Comparison of ENCODE assay signal across 8 mouse cellular contexts in genomic region chr15:97830253-97830787, GRCm38 (mm10). TPM values are rescaled to one million over a fixed set of nuclear protein-coding genes. Genes with fewer than 3 reads are reported as not detected.
DNase-seq lines count a peak whose midpoint lies in the region; ATAC-seq and TF ChIP-seq lines count a peak whose summit lies in the region.

No protein-coding gene starts in this region.

- no peak for TF ChIP-seq RAD21 in MEL (IDR thresholded peaks at IDR 0.05; ENCODE audit: low read depth, low read length)

- no peak for TF ChIP-seq CTCF in MEL (IDR thresholded peaks at IDR 0.05 in 2 of 3, conservative IDR thresholded peaks at IDR 0.05 in 1 of 3; ENCODE audit: control insufficient read depth in 1 of 3, insufficient read depth in 1 of 3, low read depth in 2 of 3, low read length in 3 of 3, poor library complexity in 1 of 3, severe bottlenecking in 1 of 3)

- 12% methylated on average over 12 of the region's 12 CpGs for WGBS in limb, embryonic 13.5 days

- H3K79me2 ChIP-seq in MEL (ENCODE audit: control insufficient read depth, insufficient read depth, low read length, poor library complexity) = peaks cover 94% of the 10 kb centered on the region

- H3K4me1 ChIP-seq in MEL (ENCODE audit: control insufficient read depth in 1 of 2, insufficient read depth in 2 of 2, low read length in 2 of 2) = peaks cover 49 to 73% of the 10 kb centered on the region in 2 experiments
- H3K4me1 ChIP-seq in limb, embryonic 13.5 days = peaks cover 63% of the 10 kb centered on the region

- no peaks in the 10 kb centered on the region for H3K27me3 ChIP-seq in MEL (ENCODE audit: control insufficient read depth in 1 of 2, insufficient read depth in 2 of 2, low read length in 2 of 2)
- H3K27me3 ChIP-seq in limb, embryonic 13.5 days = 0 out of 2 replicates have a peak, but pooled peaks cover 4% of the 10 kb centered on the region

- H3K9ac ChIP-seq in MEL (ENCODE audit: control insufficient read depth, low read depth, low read length, poor library complexity, severe bottlenecking) = peak overlapping the region; percentile 82
- H3K9ac ChIP-seq in limb, embryonic 13.5 days = peak overlapping the region; percentile 98

- H3K9me3 ChIP-seq in MEL (replicated peaks; ENCODE audit: insufficient read depth, low read length) = no peaks in the 10 kb centered on the region
- no peaks in the 10 kb centered on the region for H3K9me3 ChIP-seq in limb, embryonic 13.5 days

- peak overlapping the region; percentile 56 to 79 for H3K4me3 ChIP-seq in MEL (ENCODE audit: control insufficient read depth in 1 of 2, insufficient read depth in 1 of 2, low read depth in 2 of 2, low read length in 2 of 2)
- peak overlapping the region; percentile 85 for H3K4me3 ChIP-seq in limb, embryonic 13.5 days

- 0 out of 2 replicates have a peak, but pooled peaks have one; percentile 4 for ATAC-seq in limb, embryonic 13.5 days (ENCODE audit: low FRiP score, low read depth)

- peak in 1 of 2 experiments; percentile 11; a peak in 1 of 4 replicates for TF ChIP-seq POLR2A in MEL (IDR thresholded peaks at IDR 0.05; ENCODE audit: control insufficient read depth in 1 of 2, insufficient read depth in 1 of 2, low read depth in 1 of 2, low read length in 2 of 2, poor library complexity in 1 of 2)

- H3K27ac ChIP-seq in MEL (ENCODE audit: control insufficient read depth, low read depth, low read length) = peak overlapping the region; percentile 14
- H3K27ac ChIP-seq in limb, embryonic 13.5 days = peak overlapping the region; percentile 97

- H3K36me3 ChIP-seq in MEL (ENCODE audit: control insufficient read depth in 1 of 2, insufficient read depth in 2 of 2, low read length in 2 of 2) = peaks cover 32 to 69% of the 10 kb centered on the region in 2 experiments
- H3K36me3 ChIP-seq in limb, embryonic 13.5 days = 0 out of 2 replicates have a peak, but pooled peaks cover 8% of the 10 kb centered on the region

- peak overlapping the region; percentile 80 for H3K4me2 ChIP-seq in limb, embryonic 13.5 days (replicated peaks)

- intact Hi-C loops in gastrocnemius, postnatal 14 days (cut with DNase I; ENCODE audit: low total_unique reads) = no loop called here

- DNase-seq in gastrocnemius, postnatal 14 days = peak; percentile 65
- no peak for DNase-seq in gastrocnemius, postnatal 10 days
- no peak for DNase-seq in MEL (ENCODE audit: low read depth, low spot score)
- DNase-seq in heart, adult 8-10 months (ENCODE audit: low spot score) = peak; percentile 35
- DNase-seq in retina, embryonic 14.5 days (ENCODE audit: low spot score) = peak; percentile 50
- no peak for DNase-seq in urinary bladder, postnatal 25 days (ENCODE audit: low spot score)
- no peak for DNase-seq in c-Kit-positive CD71-positive TER-119-positive erythroid progenitor cells, embryonic 14.5 days (ENCODE audit: low spot score)

- no peak; a peak in 1 of 4 replicates for TF ChIP-seq EP300 in MEL (IDR thresholded peaks at IDR 0.05; ENCODE audit: low read depth in 1 of 2, low read length in 2 of 2)

TF ChIP-seq in MEL, 35 proteins besides CTCF, POLR2A, EP300 and RAD21:
- TF ChIP-seq GATA1 (IDR thresholded peaks at IDR 0.05; ENCODE audit: low read depth, low read length) = no peak
- peak; percentile 70; the same call in 1 of the 2 replicates for TF ChIP-seq MAZ (IDR thresholded peaks at IDR 0.05; ENCODE audit: low read depth, low read length)
- no peak for TF ChIP-seq NRF1 (IDR thresholded peaks at IDR 0.05; ENCODE audit: insufficient read depth, low read depth, low read length, poor library complexity, severe bottlenecking)
- TF ChIP-seq MAFK (IDR thresholded peaks at IDR 0.05; ENCODE audit: borderline replicate concordance, low read depth, low read length) = no peak
- TF ChIP-seq ZMIZ1 (IDR thresholded peaks at IDR 0.05; ENCODE audit: low read depth, low read length) = no peak
- TF ChIP-seq TAL1 (IDR thresholded peaks at IDR 0.05; ENCODE audit: low read length) = no peak
- no peak for TF ChIP-seq JUND (IDR thresholded peaks at IDR 0.05; ENCODE audit: low read depth, low read length)
- no peak for TF ChIP-seq MYC (IDR thresholded peaks at IDR 0.05; ENCODE audit: low read depth, low read length)
- TF ChIP-seq NELFE (IDR thresholded peaks at IDR 0.05; ENCODE audit: low read depth, low read length) = no peak
- no peak for TF ChIP-seq MAX (IDR thresholded peaks at IDR 0.05; ENCODE audit: low read length)
- no peak for TF ChIP-seq MYB (IDR thresholded peaks at IDR 0.05; ENCODE audit: low read depth, low read length)
- TF ChIP-seq HCFC1 (IDR thresholded peaks at IDR 0.05; ENCODE audit: low read depth, low read length) = no peak
- TF ChIP-seq RCOR1 (IDR thresholded peaks at IDR 0.05; ENCODE audit: low read depth, low read length) = peak; percentile 22; the same call in 1 of the 2 replicates
- TF ChIP-seq ZC3H11A (IDR thresholded peaks at IDR 0.05; ENCODE audit: low read depth, low read length) = 0 out of 2 replicates have a peak, but pooled peaks have one; percentile 2
- TF ChIP-seq ZKSCAN1 (IDR thresholded peaks at IDR 0.05; ENCODE audit: low read depth, low read length) = no peak
- TF ChIP-seq CHD1 (IDR thresholded peaks at IDR 0.05; ENCODE audit: low read depth, low read length) = no peak
- no peak for TF ChIP-seq TBP (IDR thresholded peaks at IDR 0.05; ENCODE audit: low read depth, low read length)
- no peak for TF ChIP-seq KAT2A (conservative IDR thresholded peaks at IDR 0.05; ENCODE audit: low read depth, low read length)
- peak; percentile 68; the same call in 1 of the 2 replicates for TF ChIP-seq SIN3A (IDR thresholded peaks at IDR 0.05; ENCODE audit: low read length)
- TF ChIP-seq ELF1 (IDR thresholded peaks at IDR 0.05; ENCODE audit: low read depth, low read length) = no peak
- no peak for TF ChIP-seq E2F4 (IDR thresholded peaks at IDR 0.05; ENCODE audit: borderline replicate concordance, low read depth, low read length)
- TF ChIP-seq ZNF384 (IDR thresholded peaks at IDR 0.05; ENCODE audit: low read depth, low read length) = no peak
- no peak for TF ChIP-seq BHLHE40 (IDR thresholded peaks at IDR 0.05; ENCODE audit: borderline replicate concordance, low read depth, low read length)
- TF ChIP-seq TCF12 (IDR thresholded peaks at IDR 0.05; ENCODE audit: low read depth, low read length) = 0 out of 2 replicates have a peak, but pooled peaks have one; percentile 9
- TF ChIP-seq MXI1 (IDR thresholded peaks at IDR 0.05; ENCODE audit: low read depth, low read length) = peak; percentile 53; the same call in 1 of the 2 replicates
- TF ChIP-seq POLR2AphosphoS5 (IDR thresholded peaks at IDR 0.05; ENCODE audit: borderline replicate concordance, low read depth, low read length) = no peak
- no peak for TF ChIP-seq GABPA (IDR thresholded peaks at IDR 0.05; ENCODE audit: low read depth, low read length)
- TF ChIP-seq USF2 (IDR thresholded peaks at IDR 0.05; ENCODE audit: borderline replicate concordance in 1 of 2, insufficient read depth in 1 of 2, low read depth in 1 of 2, low read length in 2 of 2) = no peak
TF ChIP-seq in MEL: peak in this region for 6.

RNA-seq across cellular contexts. Expression of gene Hdac7, which starts 14.0 kb away (rescaled TPM):
- total RNA-seq in gastrocnemius, postnatal 14 days (2021) = 10 to 100 TPM; 18.2 to 23.3 TPM
- total RNA-seq in gastrocnemius, postnatal 10 days (2021) = 10 to 100 TPM; 24.5 to 40.3 TPM
- total RNA-seq in MEL (2012; rRNA removed) = 100 and 102 TPM in 2 replicates
- 100 to 1,000 TPM in 1 of 2 experiments, not detected in 1; 389 TPM for polyA plus RNA-seq in MEL (2012; ENCODE audit: insufficient read depth in 1 of 2, insufficient read length in 2 of 2, low read depth in 1 of 2, low replicate concordance in 2 of 2, missing spikeins in 1 of 2)
- 10 to 100 TPM; 22.9 to 29.0 (median 26.5) TPM for total RNA-seq in heart, adult 8-10 months (2022)
- polyA plus RNA-seq in limb, embryonic 13.5 days (2015; fragmentation: Nextera tagmentation; extraction: Ambion mirVana) = 32.6 and 34.8 TPM in 2 replicates

RNA-seq across cellular contexts. Expression of gene Slc48a1, which starts 52.0 kb away (rescaled TPM):
- total RNA-seq in gastrocnemius, postnatal 14 days (2021) = 10 to 100 TPM; 39.9 to 40.3 TPM
- total RNA-seq in gastrocnemius, postnatal 10 days (2021) = 10 to 100 TPM; 34.5 to 42.6 TPM
- 116 and 136 TPM in 2 replicates for total RNA-seq in MEL (2012; rRNA removed)
- 100 to 1,000 TPM in 1 of 2 experiments, not detected in 1; 299 TPM for polyA plus RNA-seq in MEL (2012; ENCODE audit: insufficient read depth in 1 of 2, insufficient read length in 2 of 2, low read depth in 1 of 2, low replicate concordance in 2 of 2, missing spikeins in 1 of 2)
- total RNA-seq in heart, adult 8-10 months (2022) = 10 to 100 TPM; 63.6 to 76.6 (median 67.9) TPM
- polyA plus RNA-seq in limb, embryonic 13.5 days (2015; fragmentation: Nextera tagmentation; extraction: Ambion mirVana) = 39.5 and 41.7 TPM in 2 replicates

Comparison
In these comparisons a context has a peak if more than half of its experiments do, and no peak if none do; other contexts are left out.
1. DNase-seq: peak in gastrocnemius, postnatal 14 days (single experiment), heart, adult 8-10 months (single experiment) and retina, embryonic 14.5 days (single experiment); none in gastrocnemius, postnatal 10 days (single experiment), MEL (single experiment), urinary bladder, postnatal 25 days (single experiment) and c-Kit-positive CD71-positive TER-119-positive erythroid progenitor cells, embryonic 14.5 days (single experiment).